Mouse (Mus musculus) neutrophil, adult 59 days (primary cell): Measurements from ENCODE around the gene Aqp6. TPM values are rescaled to one million over a fixed set of nuclear protein-coding genes. Genes with fewer than 3 reads are reported as not detected.

Source experiments
- total RNA-seq, 2 experiments: library from RNA; stranded (reverse); gene quantifications; 1 replicate in 1 of 2; 2 replicates in 1 of 2; pipeline ENCODE4 v1.2.4; 2023

Aqp6 gene
- not detected for total RNA-seq

GRCm38 (mm10) chr15:99600986-99601822 is at the start of gene Aqp6:
Gene Aqp6 (plus strand): TSS chr15:99601400.

GRCm38 (mm10) chr15:99578802-99579485 is 22.3 kb upstream of the Aqp6 start, which contains the start of gene Aqp2:
Gene Aqp2 (plus strand): TSS chr15:99579055.

GRCm38 (mm10) chr15:99590429-99591084 is 10.6 kb upstream of the Aqp6 start, which contains the start of gene Aqp5:
Gene Aqp5 (plus strand): TSS chr15:99590782.

GRCm38 (mm10) chr15:99651163-99651872 is 50.1 kb downstream of the Aqp6 start, which contains the start of gene Racgap1:
Gene Racgap1 (minus strand): TSS chr15:99651656.

Other genes starting within 250 kb of the Aqp6 start
- 10 to 100 TPM; 51.0 to 51.2 TPM for gene Fmnl3, start 230.9 kb upstream of the Aqp6 start, total RNA-seq
- gene Tmbim6, start 208.5 kb upstream of the Aqp6 start, total RNA-seq: 100 to 1,000 TPM; 553 to 562 TPM
- gene Nckap5l, start 143.7 kb upstream of the Aqp6 start, total RNA-seq: 1 to 10 TPM; 2.6 to 3.2 TPM
- gene Bcdin3d, start 126.7 kb upstream of the Aqp6 start, total RNA-seq: 1 to 10 TPM; 5.5 to 8.2 TPM
- 1 to 10 TPM; 1.2 to 2.3 TPM for gene Faim2, start 73.2 kb upstream of the Aqp6 start, total RNA-seq
- gene Aqp2, start 22.3 kb upstream of the Aqp6 start, total RNA-seq: not detected
- not detected for gene Aqp5, start 10.6 kb upstream of the Aqp6 start, total RNA-seq
- gene Racgap1, start 50.3 kb downstream of the Aqp6 start, total RNA-seq: 10 to 100 TPM; 72.5 to 96.3 TPM
- gene Asic1, start 69.0 kb downstream of the Aqp6 start, total RNA-seq: not detected
- 10 to 100 TPM; 17.8 to 24.4 TPM for gene Smarcd1, start 100.7 kb downstream of the Aqp6 start, total RNA-seq
- 1 to 10 TPM in 1 of 2 experiments, not detected in 1; 3.2 TPM for gene Gm17349, start 104.1 kb downstream of the Aqp6 start, total RNA-seq
- gene Gpd1, start 116.1 kb downstream of the Aqp6 start, total RNA-seq: under 1 TPM in 1 of 2 experiments, not detected in 1; 0.16 TPM
- 10 to 100 TPM; 39.8 to 49.0 TPM for gene Cox14, start 124.2 kb downstream of the Aqp6 start, total RNA-seq
- 10 to 100 TPM; 25.6 to 36.2 TPM for gene Cers5, start 171.5 kb downstream of the Aqp6 start, total RNA-seq